Mouse (Mus musculus) lung, embryonic 16.5 days (tissue): ENCODE results near the gene Ech1. TPM values are rescaled to one million over a fixed set of nuclear protein-coding genes. Genes with fewer than 3 reads are reported as not detected.

Experiments used
- ATAC-seq: fragments of 200-750 bp; cut with Nextera tagmentation; 2 replicates; pipeline ENCODE4 v1.8.0; 2017; ENCODE audit warnings: low read depth, mild to moderate bottlenecking, moderate library complexity
- H3K27ac ChIP-seq: fragments of 300-500 bp; sonication (generic); 2 replicates; pipeline ENCODE4 v1.5.1; 2014; ENCODE audit warnings: mild to moderate bottlenecking, control low read depth, low read length
- H3K27me3 ChIP-seq: fragments of 300-500 bp; sonication (generic); 2 replicates; pipeline ENCODE4 v1.6.1; 2014; ENCODE audit warnings: low read depth, low read length, mixed read lengths; ENCODE audit not compliant: control insufficient read depth, insufficient read depth
- H3K36me3 ChIP-seq: fragments of 300-500 bp; sonication (generic); 2 replicates; pipeline ENCODE4 v1.6.1; 2014; ENCODE audit warnings: low read length; ENCODE audit not compliant: control insufficient read depth, insufficient read depth
- H3K4me1 ChIP-seq: fragments of 300-500 bp; sonication (generic); replicated peaks from 2 replicates; pipeline ENCODE4 v1.6.1; 2014; ENCODE audit warnings: low read length, mixed read lengths; ENCODE audit not compliant: control insufficient read depth, insufficient read depth
- H3K4me2 ChIP-seq: fragments of 300-500 bp; sonication (generic); 2 replicates; pipeline ENCODE4 v1.6.1; 2014; ENCODE audit warnings: low read depth, low read length, control low read depth
- H3K4me3 ChIP-seq: fragments of 300-500 bp; sonication (generic); 2 replicates; pipeline ENCODE4 v1.5.1; 2014; ENCODE audit warnings: mild to moderate bottlenecking, low read length, control low read depth
- H3K9ac ChIP-seq: fragments of 300-500 bp; sonication (generic); 2 replicates; pipeline ENCODE4 v1.6.1; 2014; ENCODE audit warnings: low read length, control low read depth
- H3K9me3 ChIP-seq: fragments of 300-500 bp; sonication (generic); 2 replicates; pipeline ENCODE4 v1.6.1; 2016; ENCODE audit warnings: low read length; ENCODE audit not compliant: control insufficient read depth
- WGBS: fragments of 180-500 bp; shearing (Covaris S2); extraction: QIAGEN DNeasy Blood & Tissue Kit; methylation state at CpG from one replicate; pipeline ENCODE4 v1.1.7; 2014; 5-methylcytosine and 5-hydroxymethylcytosine counted together
- polyA plus RNA-seq: library from polyadenylated mRNA; unstranded; fragments of >200 nt; fragmentation: Nextera tagmentation; extraction: Ambion mirVana; gene quantifications from 2 replicates; pipeline ENCODE4 v1.2.1, GENCODE M21; 2015

Gene Ech1
- 184 and 189 TPM in 2 replicates for polyA plus RNA-seq

DNA sequence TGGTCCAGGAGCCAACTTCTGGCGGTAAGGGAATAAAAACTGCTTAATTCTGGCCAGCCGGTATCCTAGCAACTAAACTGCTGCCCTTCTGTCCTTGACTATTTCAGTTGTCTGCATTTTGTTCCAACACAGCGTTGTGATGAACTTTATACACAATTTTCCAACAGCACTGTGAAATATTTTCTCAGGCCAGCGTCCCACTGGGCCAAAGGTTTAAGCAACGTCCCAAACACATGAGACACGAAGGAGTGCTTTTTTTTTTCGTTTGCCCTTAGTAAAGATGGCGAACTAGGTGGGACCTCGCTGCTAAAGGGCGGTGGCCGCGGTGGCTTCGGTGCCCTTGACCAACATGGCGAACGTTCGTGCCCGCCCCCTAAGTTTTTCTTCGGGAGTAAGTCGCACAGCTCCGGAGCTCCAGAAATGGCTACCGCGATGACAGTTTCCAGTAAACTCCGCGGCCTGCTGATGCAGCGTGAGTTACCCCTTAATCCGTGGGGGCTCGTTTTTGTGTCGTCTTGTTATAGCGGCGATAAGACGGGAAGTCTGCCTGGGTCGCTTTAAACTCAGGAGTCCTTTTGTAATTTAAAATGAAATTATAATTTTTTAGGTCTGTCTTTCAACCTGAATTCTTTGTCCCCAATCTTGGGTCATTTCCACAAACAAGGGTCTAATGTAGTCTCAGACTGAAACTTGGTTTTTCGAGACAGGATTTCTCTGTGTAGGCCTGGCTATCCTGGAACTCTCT, at the start of gene Ech1:
Gene Ech1, plus strand, starts transcription at position 277 of the 745 bp plus-strand sequence.
- Histone ChIP-seq H3K27ac (peak within 1 kb of the TSS; percentile 96), H3K4me1 (peaks cover 12% of the 10 kb centered on the region), H3K4me3 (peak within 1 kb of the TSS; percentile 52), H3K9ac (peak within 1 kb of the TSS; percentile 72), H3K9me3 (0 out of 2 replicates have a peak, but pooled peaks cover 2% of the 10 kb centered on the region), H3K27me3 (no peaks in the 10 kb centered on the region), H3K4me2 (peak within 1 kb of the TSS; percentile 63), H3K36me3 (peaks cover 29% of the 10 kb centered on the region)
- WGBS = 1% methylated on average over 33 of the region's 33 CpGs
- peak; percentile 85 for ATAC-seq

DNA sequence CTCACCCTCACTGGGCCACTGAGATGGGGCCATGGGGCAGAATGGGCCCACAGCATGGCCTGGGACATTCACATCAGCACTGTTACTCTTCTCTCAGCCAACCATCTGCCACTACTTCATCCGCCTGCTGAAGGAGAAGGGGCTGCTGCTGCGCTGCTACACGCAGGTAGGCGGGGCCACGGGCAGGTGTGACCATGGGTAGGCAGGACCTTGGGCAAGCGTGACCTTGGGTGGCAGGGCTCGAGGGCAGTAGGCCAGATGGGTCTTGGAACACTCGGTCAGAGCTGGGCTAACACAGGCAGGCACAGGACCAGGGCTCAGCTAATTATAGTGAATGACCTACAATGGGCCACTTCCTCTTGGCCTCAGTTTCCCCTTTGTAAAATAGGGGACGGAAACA, 46.2 kb upstream of the Ech1 start:
- peaks cover 12% of the 10 kb centered on the region; the same call in 1 of the 2 replicates for H3K36me3 ChIP-seq
- no peak overlapping the region for H3K4me3 ChIP-seq
- peaks cover 4% of the 10 kb centered on the region for H3K4me1 ChIP-seq
- H3K27ac ChIP-seq = no peak overlapping the region
- no peaks in the 10 kb centered on the region for H3K9me3 ChIP-seq
- 76% methylated on average over 9 of the region's 9 CpGs for WGBS
- no peaks in the 10 kb centered on the region for H3K27me3 ChIP-seq
- no peak overlapping the region for H3K9ac ChIP-seq
- no peak for ATAC-seq
- no peak overlapping the region for H3K4me2 ChIP-seq

DNA sequence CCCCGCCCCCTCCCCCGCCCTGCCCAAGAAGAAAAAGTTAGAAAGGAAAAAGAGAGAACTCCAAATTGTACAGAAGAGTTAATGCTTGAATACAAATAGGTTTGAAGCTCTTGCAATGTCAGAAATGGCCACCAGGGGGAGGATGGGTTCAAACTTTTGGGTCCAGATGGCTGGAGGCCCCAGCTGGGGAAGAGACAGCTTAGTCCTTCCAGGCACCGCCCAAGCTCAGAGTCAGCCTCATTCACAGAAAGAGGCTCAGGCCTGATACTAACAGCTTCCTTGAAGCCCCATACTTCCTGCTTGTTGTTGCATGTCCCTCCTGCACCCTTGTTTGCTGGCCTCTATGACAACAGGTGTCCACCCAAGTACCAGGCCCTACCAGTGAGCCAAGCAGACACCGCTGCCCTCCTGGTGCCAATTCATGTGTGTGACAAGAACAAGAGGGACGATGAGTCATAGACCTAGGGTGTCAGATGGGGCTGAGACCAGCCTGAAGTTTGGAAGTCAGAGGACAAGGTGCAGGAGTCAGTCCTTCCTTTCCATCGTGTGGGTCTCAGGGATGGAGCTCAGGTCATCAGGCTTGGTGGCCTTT, 44.9 kb upstream of the Ech1 start:
- WGBS = 44% methylated on average over 6 of the region's 6 CpGs
- H3K27me3 ChIP-seq = no peaks in the 10 kb centered on the region
- H3K4me3 ChIP-seq = no peak overlapping the region
- ATAC-seq = peak; percentile 79
- H3K9me3 ChIP-seq = no peaks in the 10 kb centered on the region
- peak overlapping the region; percentile 22; the same call in 1 of the 2 replicates for H3K9ac ChIP-seq
- H3K4me2 ChIP-seq = no peak overlapping the region
- peaks cover 9% of the 10 kb centered on the region; the same call in 1 of the 2 replicates for H3K36me3 ChIP-seq
- peak overlapping the region; percentile 69 for H3K27ac ChIP-seq
- peaks cover 4% of the 10 kb centered on the region for H3K4me1 ChIP-seq

DNA sequence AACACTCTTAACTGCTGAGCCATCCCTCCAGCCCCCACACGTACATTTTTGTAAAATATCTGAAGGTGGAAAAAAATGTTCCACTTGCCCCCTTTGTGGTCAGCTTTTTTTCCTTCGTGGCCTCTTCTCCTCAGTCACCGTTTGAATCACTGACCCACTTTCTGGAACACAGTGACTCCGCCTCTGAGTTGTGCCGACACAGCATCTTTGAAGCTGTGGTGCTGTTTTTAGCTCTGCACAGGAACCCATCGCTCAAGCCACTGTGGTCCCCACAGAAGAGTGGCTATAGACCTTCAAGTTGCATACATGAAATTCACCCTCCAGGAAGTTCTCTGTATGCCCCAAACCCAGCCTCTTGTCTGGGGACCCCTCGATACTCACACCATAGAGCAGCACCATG, 44.2 kb upstream of the Ech1 start:
- H3K27me3 ChIP-seq = no peaks in the 10 kb centered on the region
- no peak overlapping the region for H3K9ac ChIP-seq
- no peaks in the 10 kb centered on the region for H3K9me3 ChIP-seq
- no peak overlapping the region for H3K4me3 ChIP-seq
- peak overlapping the region; percentile 17; the same call in 1 of the 2 replicates for H3K27ac ChIP-seq
- no peak for ATAC-seq
- H3K4me2 ChIP-seq = no peak overlapping the region
- peaks cover 4% of the 10 kb centered on the region for H3K4me1 ChIP-seq
- 75% methylated on average over 7 of the region's 7 CpGs for WGBS
- peaks cover 9% of the 10 kb centered on the region; the same call in 1 of the 2 replicates for H3K36me3 ChIP-seq

DNA sequence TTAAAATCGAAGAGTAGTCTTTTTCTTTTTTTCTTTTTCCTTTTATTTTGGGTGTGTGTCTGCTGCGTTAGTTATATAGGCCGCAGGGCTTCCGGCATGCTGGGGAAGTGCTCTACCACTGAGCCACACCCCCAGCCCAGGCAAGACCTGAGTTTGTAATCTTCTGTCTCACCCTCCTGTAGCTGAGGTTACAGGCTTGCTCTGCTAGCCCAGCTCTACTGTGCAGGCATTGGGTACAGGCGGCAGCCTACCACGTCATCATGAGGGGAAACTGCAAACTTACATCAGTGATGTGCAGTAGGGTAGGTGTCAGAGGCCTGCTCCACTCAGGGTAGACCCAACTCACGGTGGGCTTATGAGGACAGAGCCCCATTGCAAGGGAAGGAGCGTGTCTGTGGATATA, 43.8 kb upstream of the Ech1 start:
- H3K4me1 ChIP-seq = peaks cover 4% of the 10 kb centered on the region
- H3K27me3 ChIP-seq = no peaks in the 10 kb centered on the region
- WGBS = 86% methylated on average over 8 of the region's 8 CpGs
- H3K9ac ChIP-seq = no peak overlapping the region
- no peaks in the 10 kb centered on the region for H3K9me3 ChIP-seq
- H3K27ac ChIP-seq = no peak overlapping the region
- H3K4me3 ChIP-seq = no peak overlapping the region
- peaks cover 9% of the 10 kb centered on the region for H3K36me3 ChIP-seq
- no peak for ATAC-seq
- H3K4me2 ChIP-seq = no peak overlapping the region

DNA sequence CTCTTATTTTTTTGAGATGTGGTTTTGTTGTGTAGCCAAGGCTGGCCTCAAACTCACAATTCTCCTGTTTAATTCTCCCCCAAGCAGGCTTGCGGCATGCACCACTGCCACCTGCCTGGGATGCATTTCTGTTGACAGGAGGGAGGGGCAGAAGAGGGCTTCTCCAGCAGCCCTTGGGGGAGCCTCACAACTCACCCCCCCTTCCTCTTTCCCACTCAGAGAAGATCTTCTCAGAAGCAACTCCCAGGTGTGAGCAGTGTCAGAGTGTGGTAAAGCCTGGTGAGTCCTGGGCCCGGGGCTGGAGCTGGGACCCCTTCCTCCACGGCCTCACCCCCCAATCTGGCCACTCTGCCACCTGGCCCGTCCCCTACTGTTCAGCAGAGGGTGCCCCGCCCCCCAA, 39.9 kb upstream of the Ech1 start:
- no peak overlapping the region for H3K9ac ChIP-seq
- no peaks in the 10 kb centered on the region for H3K9me3 ChIP-seq
- no peak overlapping the region for H3K27ac ChIP-seq
- no peaks in the 10 kb centered on the region for H3K27me3 ChIP-seq
- H3K4me1 ChIP-seq = peaks cover 2% of the 10 kb centered on the region
- ATAC-seq = no peak
- no peak overlapping the region for H3K4me3 ChIP-seq
- WGBS = 74% methylated on average over 5 of the region's 5 CpGs
- H3K4me2 ChIP-seq = no peak overlapping the region
- H3K36me3 ChIP-seq = peaks cover 7% of the 10 kb centered on the region

DNA sequence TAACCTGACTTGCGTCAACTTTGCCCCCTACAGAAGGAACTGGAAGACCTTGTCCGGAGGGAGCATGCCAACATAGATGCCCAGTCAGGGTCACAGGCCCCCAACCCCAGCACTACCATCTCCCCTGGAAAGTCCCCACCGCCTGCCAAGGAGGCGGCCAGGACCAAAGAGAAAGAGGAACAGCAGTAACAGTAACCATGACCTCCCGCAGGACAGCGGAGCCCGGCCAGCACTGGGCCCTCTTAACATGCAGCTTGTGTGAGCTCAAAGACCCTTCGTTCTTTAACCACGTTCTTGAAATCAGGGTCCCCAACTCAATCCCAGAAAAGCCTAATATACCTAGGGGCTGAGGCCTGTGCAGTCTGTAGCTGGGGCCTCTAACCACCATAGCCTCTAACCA, 37.1 kb upstream of the Ech1 start:
- Histone ChIP-seq H3K27ac (no peak overlapping the region), H3K4me1 (no peaks in the 10 kb centered on the region), H3K36me3 (peaks cover 7% of the 10 kb centered on the region), H3K9ac (no peak overlapping the region), H3K4me3 (no peak overlapping the region), H3K9me3 (no peaks in the 10 kb centered on the region), H3K27me3 (no peaks in the 10 kb centered on the region), H3K4me2 (no peak overlapping the region)
- ATAC-seq = no peak
- 91% methylated on average over 9 of the region's 9 CpGs for WGBS

DNA sequence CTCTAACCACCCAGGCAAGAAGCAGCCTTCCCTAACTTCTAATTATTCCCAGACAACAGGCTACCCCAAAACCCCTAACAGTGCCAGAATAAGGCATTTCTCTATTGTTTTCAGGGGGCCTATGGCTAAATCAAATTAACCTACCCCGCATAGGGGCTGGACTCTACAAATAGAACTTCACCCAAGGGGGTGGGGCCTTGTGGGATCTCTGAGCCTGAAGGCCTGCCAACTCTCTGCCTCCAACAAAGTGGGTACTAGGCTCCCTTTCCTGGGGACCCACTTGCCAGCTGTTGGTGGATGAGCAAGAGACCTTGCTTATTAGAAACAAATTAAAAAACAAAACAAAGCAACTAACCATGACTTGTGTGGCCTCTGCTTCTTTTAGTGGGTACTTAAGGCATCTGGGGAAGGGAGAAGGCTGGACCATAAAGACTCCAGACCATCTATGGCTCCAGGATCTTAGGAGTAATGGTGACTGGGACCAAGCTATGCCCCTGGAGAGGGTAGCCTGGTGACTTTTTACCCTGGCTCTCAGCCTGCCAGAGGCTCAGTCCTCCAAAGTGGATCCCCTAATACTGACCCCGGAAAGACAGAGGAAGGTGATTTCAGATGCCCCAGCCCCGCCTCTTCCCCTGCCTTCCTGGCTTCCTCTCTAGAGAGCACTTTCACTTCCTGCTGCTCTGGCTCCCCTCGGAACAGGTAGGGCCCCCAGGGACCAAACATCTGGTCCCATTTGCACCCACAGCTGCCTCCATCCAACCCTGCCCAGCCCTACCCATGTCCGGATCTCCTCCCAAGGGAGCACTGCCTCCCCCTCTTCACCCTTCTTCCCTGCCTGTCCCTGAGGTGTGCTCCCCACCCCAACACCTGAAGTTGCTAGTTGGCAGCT, 36.5 kb upstream of the Ech1 start, which contains the start of gene Rinl:
Gene Rinl, plus strand, starts transcription at position 663 of the 889 bp plus-strand sequence.
- no peak within 1 kb of the TSS for H3K4me2 ChIP-seq
- H3K27me3 ChIP-seq = no peaks in the 10 kb centered on the region
- H3K27ac ChIP-seq = no peak within 1 kb of the TSS
- H3K9ac ChIP-seq = 0 out of 2 replicates have a peak within 1 kb of the TSS, but pooled peaks have one; percentile 1
- H3K4me1 ChIP-seq = no peaks in the 10 kb centered on the region
- peaks cover 2% of the 10 kb centered on the region for H3K36me3 ChIP-seq
- 63% methylated on average over 5 of the region's 5 CpGs for WGBS
- no peak for ATAC-seq
- no peaks in the 10 kb centered on the region for H3K9me3 ChIP-seq
- H3K4me3 ChIP-seq = no peak within 1 kb of the TSS
